Mouse (Mus musculus) bone marrow, adult 2 months (tissue): ENCODE data around the gene Hhip. TPM values are rescaled to one million over a fixed set of nuclear protein-coding genes. Genes with fewer than 3 reads are reported as not detected.
"Not testable (repeated sequence)": the region's sequence is repeated elsewhere in the genome, so short reads cannot be mapped to it uniquely, and the experiment has no call there.

Source experiments
- H3K27ac ChIP-seq: fragments of 200-500 bp; 2 replicates; pipeline ENCODE4 v1.5.1; 2012; ENCODE audit warnings: low read depth, mild to moderate bottlenecking, control low read depth, inconsistent platforms, low read length; ENCODE audit not compliant: control insufficient read depth, poor library complexity, insufficient read depth
- H3K4me1 ChIP-seq: fragments of 200-500 bp; 2 replicates; pipeline ENCODE4 v1.6.1; 2011; ENCODE audit warnings: low read length; ENCODE audit not compliant: control insufficient read depth, insufficient read depth
- H3K4me3 ChIP-seq: fragments of 200-500 bp; replicated peaks from 2 replicates; pipeline ENCODE3; 2011; ENCODE audit warnings: mild to moderate bottlenecking, low read depth, low read length, control low read depth; ENCODE audit not compliant: control insufficient read depth
- CTCF ChIP-seq: fragments of 200-500 bp; IDR thresholded peaks from 2 replicates; pipeline ENCODE4 v1.5.1; 2011; ENCODE audit warnings: low read length, control low read depth; ENCODE audit not compliant: control insufficient read depth, insufficient read depth
- POLR2A ChIP-seq: fragments of 200-500 bp; IDR thresholded peaks from 2 replicates; pipeline ENCODE4 v1.6.1; 2011; ENCODE audit warnings: low read depth, mild to moderate bottlenecking, control low read depth, low read length, borderline replicate concordance; ENCODE audit not compliant: control insufficient read depth
- WGBS: fragments of 180-500 bp; shearing (Covaris S2); methylation state at CpG from one replicate; pipeline ENCODE4 v1.1.7; 2018; 5-methylcytosine and 5-hydroxymethylcytosine counted together
- polyA plus RNA-seq: library from polyadenylated mRNA; stranded (reverse); fragments of >200 nt; gene quantifications from 2 replicates; pipeline ENCODE4 v1.2.4, GENCODE M21; 2011; ENCODE audit warnings: low replicate concordance; ENCODE audit not compliant: missing spikeins, insufficient read depth, insufficient read length

The Hhip gene
- polyA plus RNA-seq, 1 experiment: not detected

- Histone ChIP-seq H3K4me3 (no peak overlapping the region), H3K27ac (no peak overlapping the region), H3K4me1 (no peaks in the 10 kb centered on the region)
- TF ChIP-seq POLR2A (no peak), CTCF (no peak)
- WGBS: 84% methylated on average over 2 of the region's 2 CpGs
Measured at GRCm38 (mm10) chr8:80015818-80016217, 42.0 kb downstream of the Hhip start.

GRCm38 (mm10) chr8:80004421-80004820 lies 53.4 kb downstream of the Hhip start:
- H3K4me1 ChIP-seq: no peaks in the 10 kb centered on the region
- no peak overlapping the region for H3K27ac ChIP-seq
- 83% methylated on average over 5 of the region's 5 CpGs for WGBS
- TF ChIP-seq CTCF: no peak
- no peak for TF ChIP-seq POLR2A
- H3K4me3 ChIP-seq: no peak overlapping the region

GRCm38 (mm10) chr8:80002313-80002712 lies 55.5 kb downstream of the Hhip start:
- TF ChIP-seq CTCF (no peak), POLR2A (no peak)
- Histone ChIP-seq H3K4me1 (no peaks in the 10 kb centered on the region), H3K4me3 (no peak overlapping the region), H3K27ac (no peak overlapping the region)
- 73% methylated on average over 5 of the region's 5 CpGs for WGBS

- TF ChIP-seq POLR2A (no peak), CTCF (no peak)
- Histone ChIP-seq H3K4me3 (no peak overlapping the region), H3K27ac (no peak overlapping the region), H3K4me1 (no peaks in the 10 kb centered on the region)
- WGBS: 64% methylated on average over 6 of the region's 6 CpGs
Measured at GRCm38 (mm10) chr8:79995075-79995474, 62.7 kb downstream of the Hhip start.

GRCm38 (mm10) chr8:79993507-79993906 lies 64.3 kb downstream of the Hhip start:
- no peak for TF ChIP-seq POLR2A
- TF ChIP-seq CTCF: no peak

GRCm38 (mm10) chr8:79992121-79992848 lies 65.5 kb downstream of the Hhip start:
- Histone ChIP-seq H3K4me3 (no peak overlapping the region), H3K27ac (no peak overlapping the region), H3K4me1 (no peaks in the 10 kb centered on the region)
- 75% methylated on average over 9 of the region's 9 CpGs for WGBS
- no peak for TF ChIP-seq CTCF

More at GRCm38 (mm10) chr8:79993507-79993906, 64.3 kb downstream of the Hhip start:
- no peak overlapping the region for H3K27ac ChIP-seq
- H3K4me3 ChIP-seq: no peak overlapping the region
- H3K4me1 ChIP-seq: no peaks in the 10 kb centered on the region
- 65% methylated on average over 1 of the region's 1 CpGs for WGBS

GRCm38 (mm10) chr8:79991420-79991819 lies 66.4 kb downstream of the Hhip start:
- 89% methylated on average over 1 of the region's 2 CpGs for WGBS
- H3K27ac ChIP-seq, H3K4me3 ChIP-seq, H3K4me1 ChIP-seq: not testable (repeated sequence)

GRCm38 (mm10) chr8:79984946-79985345 lies 72.9 kb downstream of the Hhip start:
- Histone ChIP-seq H3K27ac (no peak overlapping the region), H3K4me3 (no peak overlapping the region), H3K4me1 (no peaks in the 10 kb centered on the region)
- WGBS: 80% methylated on average over 2 of the region's 2 CpGs
- TF ChIP-seq POLR2A: no peak
- TF ChIP-seq CTCF: no peak

- no peak for TF ChIP-seq POLR2A
- TF ChIP-seq CTCF: no peak
- 70% methylated on average over 4 of the region's 4 CpGs for WGBS
- Histone ChIP-seq H3K4me3 (no peak overlapping the region), H3K27ac (no peak overlapping the region), H3K4me1 (no peaks in the 10 kb centered on the region)
Measured at GRCm38 (mm10) chr8:79982144-79982543, 75.7 kb downstream of the Hhip start.
